Mouse (Mus musculus) midbrain, postnatal 0 days (tissue): ENCODE data around the gene 4930558K02Rik. TPM values are rescaled to one million over a fixed set of nuclear protein-coding genes. Genes with fewer than 3 reads are reported as not detected.

Experiments
- ATAC-seq: fragments of 200-750 bp; cut with Nextera tagmentation; 2 replicates; pipeline ENCODE4 v1.8.0; 2017; ENCODE audit warnings: moderate number of reproducible peaks, mild to moderate bottlenecking, moderate TSS enrichment, moderate library complexity; ENCODE audit not compliant: low FRiP score
- DNase-seq: peaks from one replicate; pipeline ENCODE4 v3.0.0-alpha.2; 2015; ENCODE audit warnings: low spot score
- H3K27ac ChIP-seq: fragments of 300-500 bp; sonication (generic); 2 replicates; pipeline ENCODE4 v1.5.1; 2014; ENCODE audit warnings: low read depth, mild to moderate bottlenecking, low read length, mixed read lengths
- H3K27me3 ChIP-seq: fragments of 300-500 bp; sonication (generic); 2 replicates; pipeline ENCODE4 v1.6.1; 2014; ENCODE audit warnings: low read length, control low read depth, mixed read lengths; ENCODE audit not compliant: insufficient read depth
- H3K36me3 ChIP-seq: fragments of 300-500 bp; sonication (generic); 2 replicates; pipeline ENCODE4 v1.6.1; 2014; ENCODE audit warnings: low read length, control low read depth, mixed read lengths; ENCODE audit not compliant: insufficient read depth
- H3K4me1 ChIP-seq: fragments of 300-500 bp; sonication (generic); 2 replicates; pipeline ENCODE4 v1.6.1; 2014; ENCODE audit warnings: mild to moderate bottlenecking, control low read depth, antibody characterized with exemption, low read length, mixed read lengths; ENCODE audit not compliant: insufficient read depth
- H3K4me2 ChIP-seq: fragments of 300-500 bp; sonication (generic); 2 replicates; pipeline ENCODE4 v1.6.1; 2014; ENCODE audit warnings: low read depth, mild to moderate bottlenecking, low read length, mixed read lengths; ENCODE audit not compliant: poor library complexity, severe bottlenecking
- H3K4me3 ChIP-seq: fragments of 300-500 bp; sonication (generic); 2 replicates; pipeline ENCODE4 v1.5.1; 2014; ENCODE audit warnings: low read depth, mild to moderate bottlenecking, low read length, moderate library complexity
- H3K9ac ChIP-seq: fragments of 300-500 bp; sonication (generic); replicated peaks from 2 replicates; pipeline ENCODE4 v1.6.1; 2014; ENCODE audit warnings: mild to moderate bottlenecking, low read length, moderate library complexity, mixed read lengths; ENCODE audit not compliant: poor library complexity, severe bottlenecking
- H3K9me3 ChIP-seq: fragments of 300-500 bp; sonication (generic); 2 replicates; pipeline ENCODE4 v1.6.1; 2016; ENCODE audit warnings: low read length, control low read depth
- CTCF ChIP-seq: IDR thresholded peaks from 2 replicates; pipeline ENCODE4 v1.5.1; 2016; ENCODE audit warnings: antibody characterized with exemption, mild to moderate bottlenecking
- WGBS: fragments of 180-500 bp; shearing (Covaris S2); extraction: QIAGEN DNeasy Blood & Tissue Kit; methylation state at CpG from one replicate; pipeline ENCODE4 v1.1.7; 2014; 5-methylcytosine and 5-hydroxymethylcytosine counted together
- polyA plus RNA-seq: library from polyadenylated mRNA; unstranded; fragments of >200 nt; fragmentation: Nextera tagmentation; extraction: Ambion mirVana; gene quantifications from 2 replicates; pipeline ENCODE4 v1.2.1, GENCODE M21; 2015
- total RNA-seq: library from RNA; depleted of rRNA; stranded (reverse); fragments of >200 nt; gene quantifications from 2 replicates; pipeline ENCODE4 v1.2.3, GENCODE M21; 2014

The 4930558K02Rik gene
- total and polyA plus RNA-seq, 2 experiments from 2014 or later: 0.47 TPM; not detected in 1

DNA sequence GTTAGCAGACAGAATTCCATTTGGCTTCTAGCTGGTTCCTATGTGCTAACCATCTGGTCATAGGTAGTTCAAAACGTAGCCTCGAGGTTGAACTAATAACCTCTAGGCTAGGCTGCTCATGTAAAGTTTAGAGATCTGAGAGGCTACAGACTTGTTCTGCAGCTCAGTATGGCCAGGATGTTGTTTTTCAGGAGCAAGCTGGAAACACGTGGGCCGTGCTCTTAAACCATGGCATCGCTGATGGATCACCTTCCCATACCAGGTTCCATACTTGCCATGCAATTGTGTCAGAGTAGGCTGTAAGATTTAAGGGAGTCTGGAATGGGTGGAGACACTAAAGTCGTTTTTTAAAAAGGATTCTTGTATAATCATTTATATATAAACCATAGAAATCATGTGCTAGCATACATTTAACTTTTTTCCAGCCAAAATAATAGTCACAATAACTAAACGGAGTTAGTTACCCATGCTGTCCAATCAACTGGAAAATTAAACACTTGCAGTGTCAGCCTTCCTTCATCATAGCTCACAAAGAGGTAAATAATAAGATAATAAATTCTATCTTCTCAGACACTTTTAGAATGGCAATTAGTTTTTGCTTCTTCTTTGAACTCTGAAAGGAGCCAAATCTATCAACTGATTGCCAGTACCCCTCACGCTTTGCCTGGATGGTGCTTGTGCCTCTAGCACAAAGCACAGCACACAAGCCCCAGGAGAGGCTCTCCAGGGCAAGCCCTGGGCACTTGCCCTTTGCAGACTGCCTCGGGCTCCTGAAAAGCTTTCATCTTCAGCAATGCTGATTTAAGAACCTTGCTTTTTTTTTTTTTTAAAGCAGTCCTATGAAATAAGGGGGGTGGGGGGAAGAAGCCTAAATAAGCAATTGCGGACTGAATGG is 11.5 kb upstream of the 4930558K02Rik start:
- no peak overlapping the region for H3K4me2 ChIP-seq
- no peaks in the 10 kb centered on the region for H3K4me1 ChIP-seq
- no peaks in the 10 kb centered on the region for H3K36me3 ChIP-seq
- no peak for TF ChIP-seq CTCF
- WGBS: 75% methylated on average over 10 of the region's 10 CpGs
- H3K9me3 ChIP-seq: no peaks in the 10 kb centered on the region
- no peak overlapping the region for H3K9ac ChIP-seq
- no peaks in the 10 kb centered on the region for H3K27me3 ChIP-seq
- H3K4me3 ChIP-seq: no peak overlapping the region
- H3K27ac ChIP-seq: no peak overlapping the region
- DNase-seq (no peak), ATAC-seq (no peak)

GRCm38 (mm10) chr1:161983979-161984566 is 4.6 kb upstream of the 4930558K02Rik start:
- Histone ChIP-seq H3K4me2 (no peak overlapping the region), H3K27me3 (no peaks in the 10 kb centered on the region), H3K9ac (no peak overlapping the region), H3K4me3 (no peak overlapping the region), H3K36me3 (no peaks in the 10 kb centered on the region), H3K9me3 (no peaks in the 10 kb centered on the region), H3K4me1 (no peaks in the 10 kb centered on the region), H3K27ac (no peak overlapping the region)
- 29% methylated on average over 4 of the region's 4 CpGs for WGBS
- DNase-seq (no peak), ATAC-seq (no peak)
- TF ChIP-seq CTCF: no peak

DNA sequence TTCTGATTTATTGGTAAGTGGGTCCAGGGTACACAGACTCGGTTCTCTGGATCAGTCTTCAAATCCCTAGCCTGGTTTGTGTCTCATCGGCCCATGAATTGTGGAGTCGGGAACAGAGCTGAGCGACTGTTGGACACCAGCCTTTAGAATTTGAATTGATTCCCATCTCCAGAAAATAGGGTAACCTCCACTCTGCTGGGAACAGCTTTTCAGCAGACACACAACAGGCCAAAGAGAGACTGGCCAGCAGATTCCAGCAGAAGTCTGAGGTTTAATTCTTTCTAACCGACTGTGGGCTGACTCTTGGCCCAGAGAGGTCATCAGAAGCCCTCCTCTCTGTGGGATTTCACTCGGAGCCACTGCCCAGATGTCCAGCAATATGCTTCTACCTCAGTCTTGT is 4.0 kb upstream of the 4930558K02Rik start:
- Histone ChIP-seq H3K27me3 (no peaks in the 10 kb centered on the region), H3K9me3 (no peaks in the 10 kb centered on the region), H3K4me1 (no peaks in the 10 kb centered on the region), H3K9ac (no peak overlapping the region), H3K36me3 (no peaks in the 10 kb centered on the region), H3K27ac (no peak overlapping the region), H3K4me3 (no peak overlapping the region), H3K4me2 (no peak overlapping the region)
- no peak for TF ChIP-seq CTCF
- DNase-seq (no peak), ATAC-seq (no peak)
- WGBS: 60% methylated on average over 6 of the region's 6 CpGs

GRCm38 (mm10) chr1:161980626-161981298 is 1.3 kb upstream of the 4930558K02Rik start:
- DNase-seq (no peak), ATAC-seq (no peak)
- 91% methylated on average over 9 of the region's 9 CpGs for WGBS
- Histone ChIP-seq H3K4me1 (0 out of 2 replicates have a peak, but pooled peaks cover 5% of the 10 kb centered on the region), H3K27me3 (no peaks in the 10 kb centered on the region), H3K9ac (no peak overlapping the region), H3K9me3 (no peaks in the 10 kb centered on the region), H3K4me3 (no peak overlapping the region), H3K27ac (no peak overlapping the region), H3K4me2 (no peak overlapping the region), H3K36me3 (no peaks in the 10 kb centered on the region)
- TF ChIP-seq CTCF: no peak

DNA sequence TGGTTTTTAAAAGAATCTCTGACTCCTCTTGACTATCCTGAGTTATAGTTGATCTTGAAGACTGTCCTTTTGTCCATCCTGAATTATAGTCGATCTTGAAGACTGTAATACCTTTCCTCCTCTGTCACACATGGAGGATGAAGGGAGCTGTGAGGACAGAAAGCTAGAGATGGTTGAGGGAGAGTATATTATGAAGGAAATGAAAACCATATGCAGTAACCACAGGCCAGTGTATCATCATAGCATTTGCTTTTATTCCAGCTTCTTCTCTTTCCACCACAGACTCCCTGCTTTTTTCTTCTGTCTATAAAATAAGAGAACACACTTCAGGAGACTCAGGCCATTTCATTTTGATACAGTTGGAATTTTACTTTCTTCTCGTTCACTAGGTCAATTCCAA is 610 bp upstream of the 4930558K02Rik start:
- no peak overlapping the region for H3K4me3 ChIP-seq
- DNase-seq: no peak
- TF ChIP-seq CTCF: no peak
- H3K9ac ChIP-seq: no peak overlapping the region
- 87% methylated on average over 2 of the region's 2 CpGs for WGBS
- no peak overlapping the region for H3K4me2 ChIP-seq
- no peaks in the 10 kb centered on the region for H3K27me3 ChIP-seq
- no peak for ATAC-seq
- no peaks in the 10 kb centered on the region for H3K36me3 ChIP-seq
- no peaks in the 10 kb centered on the region for H3K9me3 ChIP-seq
- H3K4me1 ChIP-seq: 0 out of 2 replicates have a peak, but pooled peaks cover 5% of the 10 kb centered on the region
- no peak overlapping the region for H3K27ac ChIP-seq
